Mouse (Mus musculus): ENCODE measurements around the gene Rims4.

The Rims4 gene

GRCm38 (mm10) chr2:163871906-163872305, 46.6 kb downstream of the Rims4 start:
- in situ Hi-C loops (cut with MboI, MseI) = loop anchor here (5.0 to 10.0 kb wide), 2 partner anchors 95 to 383 kb away; partner anchors contain the start of gene Svs3b

- in situ Hi-C loops (cut with MboI, MseI) = loop anchor here (5.0 to 10.0 kb wide), 2 partner anchors 96 to 384 kb away; partner anchors contain the start of gene Svs3b
Measured at GRCm38 (mm10) chr2:163871266-163871665, 47.2 kb downstream of the Rims4 start.

GRCm38 (mm10) chr2:163869783-163870182, 48.7 kb downstream of the Rims4 start:
- in situ Hi-C loops (cut with MboI, MseI) = loop anchor here (5.0 to 10.0 kb wide), 2 partner anchors 98 to 385 kb away; partner anchors contain the start of gene Svs3b

- in situ Hi-C loops (cut with MboI, MseI) = no loop called here
Measured at GRCm38 (mm10) chr2:163866061-163866460, 52.4 kb downstream of the Rims4 start.

GRCm38 (mm10) chr2:163865311-163865710, 53.2 kb downstream of the Rims4 start:
- in situ Hi-C loops (cut with MboI, MseI) = no loop called here

- in situ Hi-C loops (cut with MboI, MseI) = no loop called here
Measured at GRCm38 (mm10) chr2:163858254-163858947, 60.1 kb downstream of the Rims4 start.

- in situ Hi-C loops (cut with MboI, MseI) = no loop called here
Measured at GRCm38 (mm10) chr2:163857233-163857632, 61.2 kb downstream of the Rims4 start.

- in situ Hi-C loops (cut with MboI, MseI) = loop anchor here (5.0 kb wide), 1 partner anchor 99 kb away; no protein-coding TSS in a partner anchor
Measured at GRCm38 (mm10) chr2:163853461-163853901, 65.0 kb downstream of the Rims4 start, which contains the start of gene Kcnk15. TSS of gene Kcnk15 (plus strand) at chr2:163853651.

- in situ Hi-C loops (cut with MboI, MseI) = no loop called here
Measured at GRCm38 (mm10) chr2:163842043-163842442, 76.4 kb downstream of the Rims4 start.

GRCm38 (mm10) chr2:163839519-163839918, 79.0 kb downstream of the Rims4 start:
- in situ Hi-C loops (cut with MboI, MseI) = no loop called here

- in situ Hi-C loops (cut with MboI, MseI) = no loop called here
Measured at GRCm38 (mm10) chr2:163838043-163838442, 80.4 kb downstream of the Rims4 start.

GRCm38 (mm10) chr2:163831163-163831562, 87.3 kb downstream of the Rims4 start:
- in situ Hi-C loops (cut with MboI, MseI) = loop anchor here (5.0 kb wide), 1 partner anchor 44 kb away; no protein-coding TSS in a partner anchor

- in situ Hi-C loops (cut with MboI, MseI) = no loop called here
Measured at GRCm38 (mm10) chr2:163826494-163826893, 92.0 kb downstream of the Rims4 start.

- in situ Hi-C loops (cut with MboI, MseI) = no loop called here
Measured at GRCm38 (mm10) chr2:163825861-163826260, 92.6 kb downstream of the Rims4 start.

- in situ Hi-C loops (cut with MboI, MseI) = no loop called here
Measured at GRCm38 (mm10) chr2:163823771-163824170, 94.7 kb downstream of the Rims4 start.

GRCm38 (mm10) chr2:163823248-163823647, 95.2 kb downstream of the Rims4 start:
- in situ Hi-C loops (cut with MboI, MseI) = no loop called here

GRCm38 (mm10) chr2:163820607-163821006, 97.9 kb downstream of the Rims4 start, which contains the start of gene Ccn5:
TSS of gene Ccn5 (plus strand) at chr2:163820861.
- in situ Hi-C loops (cut with MboI, MseI) = no loop called here

GRCm38 (mm10) chr2:163814739-163815465, 103.6 kb downstream of the Rims4 start:
- in situ Hi-C loops (cut with MboI, MseI) = loop anchor here (10.0 kb wide), 1 partner anchor 600 kb away; no protein-coding TSS in a partner anchor

- in situ Hi-C loops (cut with MboI, MseI) = loop anchor here (10.0 kb wide), 1 partner anchor 598 kb away; no protein-coding TSS in a partner anchor
Measured at GRCm38 (mm10) chr2:163813077-163813476, 105.4 kb downstream of the Rims4 start.
